Mouse (Mus musculus) kidney, embryonic 16.5 days (tissue): ENCODE data around the gene Gm3752. TPM values are rescaled to one million over a fixed set of nuclear protein-coding genes. Genes with fewer than 3 reads are reported as not detected.
A peak's percentile ranks its signal among the peaks of the same experiment; 100 is the strongest.
"Not testable (repeated sequence)": the region's sequence is repeated elsewhere in the genome, so short reads cannot be mapped to it uniquely, and the experiment has no call there.

Experiments
- ATAC-seq: fragments of 200-750 bp; cut with Nextera tagmentation; 2 replicates; pipeline ENCODE4 v1.8.0; 2017; ENCODE audit warnings: moderate TSS enrichment; ENCODE audit not compliant: low FRiP score, low TSS enrichment
- H3K27ac ChIP-seq: fragments of 300-500 bp; sonication (generic); 2 replicates; pipeline ENCODE4 v1.5.1; 2014; ENCODE audit warnings: low read length
- H3K27me3 ChIP-seq: fragments of 300-500 bp; sonication (generic); 2 replicates; pipeline ENCODE4 v1.6.1; 2014; ENCODE audit warnings: low read length, control low read depth, mixed read lengths; ENCODE audit not compliant: insufficient read depth
- H3K36me3 ChIP-seq: fragments of 300-500 bp; sonication (generic); 2 replicates; pipeline ENCODE4 v1.6.1; 2014; ENCODE audit warnings: low read length, control low read depth, mixed read lengths; ENCODE audit not compliant: insufficient read depth
- H3K4me1 ChIP-seq: fragments of 300-500 bp; sonication (generic); 2 replicates; pipeline ENCODE4 v1.6.1; 2014; ENCODE audit warnings: low read length, control low read depth, mixed read lengths; ENCODE audit not compliant: insufficient read depth
- H3K4me2 ChIP-seq: fragments of 300-500 bp; sonication (generic); replicated peaks from 2 replicates; pipeline ENCODE4 v1.6.1; 2014; ENCODE audit warnings: low read depth, low read length
- H3K4me3 ChIP-seq: fragments of 300-500 bp; sonication (generic); 2 replicates; pipeline ENCODE4 v1.5.1; 2014; ENCODE audit warnings: mild to moderate bottlenecking, low read length
- H3K9ac ChIP-seq: fragments of 300-500 bp; sonication (generic); replicated peaks from 2 replicates; pipeline ENCODE4 v1.6.1; 2014; ENCODE audit warnings: low read length
- H3K9me3 ChIP-seq: fragments of 300-500 bp; sonication (generic); 2 replicates; pipeline ENCODE4 v1.6.1; 2016; ENCODE audit warnings: low read length, control low read depth
- WGBS: fragments of 180-500 bp; shearing (Covaris S2); extraction: QIAGEN DNeasy Blood & Tissue Kit; methylation state at CpG from one replicate; pipeline ENCODE4 v1.1.7; 2014; 5-methylcytosine and 5-hydroxymethylcytosine counted together
- polyA plus RNA-seq: library from polyadenylated mRNA; unstranded; fragments of >200 nt; fragmentation: Nextera tagmentation; extraction: Ambion mirVana; gene quantifications from 2 replicates; pipeline ENCODE4 v1.2.1, GENCODE M21; 2015

The Gm3752 gene
- polyA plus RNA-seq = 0.47 and 0.69 TPM in 2 replicates

- not testable (repeated sequence) for H3K27me3 ChIP-seq, H3K4me1 ChIP-seq, H3K9ac ChIP-seq, H3K4me3 ChIP-seq, H3K4me2 ChIP-seq, ATAC-seq, H3K27ac ChIP-seq, H3K9me3 ChIP-seq, H3K36me3 ChIP-seq
- 100% methylated on average over 1 of the region's 3 CpGs for WGBS
These were observed at the start of gene Gm3752 for GRCm38 (mm10) chr14:7483662-7484061. Gm3752 (minus strand) TSS chr14:7483762.

DNA sequence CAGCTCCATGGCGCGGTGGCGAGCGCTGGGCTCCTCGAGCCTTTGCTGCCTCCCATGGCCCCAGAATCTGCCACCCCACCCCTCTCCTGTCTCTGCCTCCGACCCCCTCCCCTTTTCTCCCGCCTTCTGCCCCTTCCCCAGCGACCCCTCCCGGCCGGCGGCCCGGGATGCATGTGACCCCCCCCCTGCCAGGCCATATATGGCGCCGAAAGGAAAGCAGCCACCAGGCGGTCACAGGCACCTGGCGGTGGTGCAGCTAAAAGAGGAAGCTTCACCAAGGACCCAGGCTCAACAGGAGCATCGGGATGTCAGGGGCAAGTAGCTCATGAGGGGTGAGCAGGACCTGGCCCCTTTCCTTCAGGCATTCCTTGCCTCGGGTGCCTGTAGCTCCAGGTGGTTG lies 5.2 kb upstream of the Gm3752 start:
- H3K4me3 ChIP-seq = peak overlapping the region; percentile 30
- not testable (repeated sequence) for H3K27me3 ChIP-seq, H3K36me3 ChIP-seq, H3K9ac ChIP-seq, H3K27ac ChIP-seq, ATAC-seq, H3K4me1 ChIP-seq, H3K9me3 ChIP-seq
- 1% methylated on average over 12 of the region's 18 CpGs for WGBS
- H3K4me2 ChIP-seq = peak overlapping the region; percentile 53

DNA sequence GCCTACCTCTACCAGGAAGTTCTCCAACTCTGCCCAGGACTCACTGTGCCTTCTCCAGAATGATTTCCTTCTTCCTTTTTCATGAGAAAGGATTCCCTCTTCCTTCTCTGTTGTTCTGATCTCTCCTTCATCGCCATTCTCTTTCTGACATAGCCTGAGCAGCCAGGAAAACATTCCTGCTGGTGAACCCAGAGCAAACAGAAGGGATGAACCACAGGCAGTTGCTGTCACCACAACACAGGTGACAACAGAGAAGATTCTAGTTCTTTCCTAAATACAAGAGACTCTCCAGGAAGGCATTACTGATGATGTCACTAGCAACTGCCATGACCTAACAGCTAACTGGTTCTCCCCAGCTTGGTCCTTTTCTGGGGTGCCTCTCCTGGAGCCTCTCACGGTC lies 32.7 kb downstream of the Gm3752 start, which contains the start of gene Gm3755:
Gene Gm3755 (minus strand): TSS at position 101 of the 400 bp plus-strand sequence.
- ATAC-seq, H3K4me3 ChIP-seq, H3K9ac ChIP-seq, H3K27ac ChIP-seq, H3K4me2 ChIP-seq, H3K27me3 ChIP-seq, H3K36me3 ChIP-seq, H3K9me3 ChIP-seq, H3K4me1 ChIP-seq: not testable (repeated sequence)
- no CpG with 5 or more reads among the region's 2 CpGs for WGBS

- WGBS = 43% methylated on average over 2 of the region's 2 CpGs
- not testable (repeated sequence) for H3K27ac ChIP-seq, H3K9ac ChIP-seq, H3K4me2 ChIP-seq, H3K4me3 ChIP-seq, H3K4me1 ChIP-seq, H3K27me3 ChIP-seq, H3K36me3 ChIP-seq, ATAC-seq, H3K9me3 ChIP-seq
These were observed 61.1 kb downstream of the Gm3752 start for GRCm38 (mm10) chr14:7422496-7422895.

Other genes with a start within 250 kb of the Gm3752 start
- not detected in 2 replicates for gene Gm3727, start 219.0 kb downstream of the Gm3752 start, polyA plus RNA-seq
- 0.45 and 0.64 TPM in 2 replicates for gene Gm3739, start 168.7 kb downstream of the Gm3752 start, polyA plus RNA-seq
- gene Gm5797, start 151.4 kb downstream of the Gm3752 start, polyA plus RNA-seq = not detected in 2 replicates
- not detected in 2 replicates for gene Gm8374, start 118.6 kb downstream of the Gm3752 start, polyA plus RNA-seq
- 0.22 TPM in 1 of 2 replicates, not detected in the other for gene Gm3755, start 32.8 kb downstream of the Gm3752 start, polyA plus RNA-seq
- gene Gm3558, start 84.8 kb upstream of the Gm3752 start, polyA plus RNA-seq = 0.24 and 0.77 TPM in 2 replicates
- not detected in 2 replicates for gene Gm10338, start 111.8 kb upstream of the Gm3752 start, polyA plus RNA-seq
- not detected in 2 replicates for gene Gm10128, start 160.2 kb upstream of the Gm3752 start, polyA plus RNA-seq